Mouse (Mus musculus) kidney, postnatal 0 days (tissue): ENCODE measurements around the gene Srgn. TPM values are rescaled to one million over a fixed set of nuclear protein-coding genes. Genes with fewer than 3 reads are reported as not detected.

Experiments used
- ATAC-seq: fragments of 200-750 bp; cut with Nextera tagmentation; replicated peaks from 2 replicates; pipeline ENCODE4 v1.8.0; 2017; ENCODE audit warnings: low read depth, moderate number of reproducible peaks, moderate TSS enrichment, moderate library complexity; ENCODE audit not compliant: low FRiP score
- DNase-seq: peaks from one replicate; pipeline ENCODE4 v3.0.0-alpha.2; 2016; ENCODE audit warnings: low spot score
- H3K27ac ChIP-seq: fragments of 300-500 bp; sonication (generic); 2 replicates; pipeline ENCODE4 v1.5.1; 2014; ENCODE audit warnings: mild to moderate bottlenecking
- H3K27me3 ChIP-seq: fragments of 300-500 bp; sonication (generic); 2 replicates; pipeline ENCODE4 v1.6.1; 2014; ENCODE audit warnings: low read length, mixed read lengths; ENCODE audit not compliant: insufficient read depth
- H3K36me3 ChIP-seq: fragments of 300-500 bp; sonication (generic); 2 replicates; pipeline ENCODE4 v1.6.1; 2014; ENCODE audit warnings: low read length, mixed read lengths; ENCODE audit not compliant: insufficient read depth
- H3K4me1 ChIP-seq: fragments of 300-500 bp; sonication (generic); replicated peaks from 2 replicates; pipeline ENCODE4 v1.6.1; 2014; ENCODE audit warnings: antibody characterized with exemption, low read length, mixed read lengths; ENCODE audit not compliant: insufficient read depth
- H3K4me2 ChIP-seq: fragments of 300-500 bp; sonication (generic); 2 replicates; pipeline ENCODE4 v1.6.1; 2014; ENCODE audit warnings: mild to moderate bottlenecking, low read length, moderate library complexity, mixed read lengths
- H3K4me3 ChIP-seq: fragments of 300-500 bp; sonication (generic); replicated peaks from 2 replicates; pipeline ENCODE4 v1.5.1; 2014; ENCODE audit warnings: low read depth, low read length
- H3K9ac ChIP-seq: fragments of 300-500 bp; sonication (generic); 2 replicates; pipeline ENCODE4 v1.6.1; 2014; ENCODE audit warnings: low read depth, low read length
- H3K9me3 ChIP-seq: fragments of 300-500 bp; sonication (generic); replicated peaks from 2 replicates; pipeline ENCODE4 v1.6.1; 2016; ENCODE audit warnings: low read length, inconsistent platforms, mixed read lengths
- CTCF ChIP-seq: IDR thresholded peaks from 2 replicates; pipeline ENCODE4 v1.5.1; 2016; ENCODE audit warnings: antibody characterized with exemption, low read depth, mild to moderate bottlenecking, moderate library complexity
- WGBS: fragments of 180-500 bp; shearing (Covaris S2); extraction: QIAGEN DNeasy Blood & Tissue Kit; methylation state at CpG from one replicate; pipeline ENCODE4 v1.1.7; 2014; 5-methylcytosine and 5-hydroxymethylcytosine counted together
- polyA plus RNA-seq: library from polyadenylated mRNA; unstranded; fragments of >200 nt; fragmentation: Nextera tagmentation; extraction: Ambion mirVana; gene quantifications from 2 replicates; pipeline ENCODE4 v1.2.1, GENCODE M21; 2015

Srgn gene
- polyA plus RNA-seq, 1 experiment from 2014 or later: 45.1 TPM

GRCm38 (mm10) chr10:62544316-62544715 is 17.1 kb upstream of the Srgn start:
- Histone ChIP-seq H3K4me1 (no peaks in the 10 kb centered on the region), H3K4me3 (no peak overlapping the region), H3K27ac (no peak overlapping the region), H3K9ac (no peak overlapping the region), H3K4me2 (no peak overlapping the region), H3K27me3 (no peaks in the 10 kb centered on the region), H3K36me3 (no peaks in the 10 kb centered on the region), H3K9me3 (no peaks in the 10 kb centered on the region)
- no peak for TF ChIP-seq CTCF
- ATAC-seq (no peak), DNase-seq (no peak)
- 95% methylated on average over 4 of the region's 4 CpGs for WGBS

GRCm38 (mm10) chr10:62543399-62543808 is 16.2 kb upstream of the Srgn start:
- 81% methylated on average over 12 of the region's 12 CpGs for WGBS
- DNase-seq: no peak

GRCm38 (mm10) chr10:62542928-62543327 is 15.7 kb upstream of the Srgn start:
- no peak for ATAC-seq
- H3K4me2 ChIP-seq: no peak overlapping the region
- H3K9ac ChIP-seq: no peak overlapping the region
- no peak for TF ChIP-seq CTCF
- no peaks in the 10 kb centered on the region for H3K36me3 ChIP-seq
- 92% methylated on average over 8 of the region's 8 CpGs for WGBS
- H3K27me3 ChIP-seq: no peaks in the 10 kb centered on the region
- no peak overlapping the region for H3K4me3 ChIP-seq
- H3K4me1 ChIP-seq: no peaks in the 10 kb centered on the region
- no peak overlapping the region for H3K27ac ChIP-seq
- DNase-seq: no peak
- no peaks in the 10 kb centered on the region for H3K9me3 ChIP-seq

More at GRCm38 (mm10) chr10:62543399-62543808, 16.2 kb upstream of the Srgn start:
- Histone ChIP-seq H3K9ac (no peak overlapping the region), H3K9me3 (no peaks in the 10 kb centered on the region), H3K27ac (no peak overlapping the region), H3K4me3 (no peak overlapping the region), H3K36me3 (no peaks in the 10 kb centered on the region), H3K4me1 (no peaks in the 10 kb centered on the region), H3K27me3 (no peaks in the 10 kb centered on the region), H3K4me2 (no peak overlapping the region)
- no peak for ATAC-seq
- TF ChIP-seq CTCF: no peak

- no peak for ATAC-seq
- no peak for TF ChIP-seq CTCF
- H3K27ac ChIP-seq: no peak overlapping the region
- H3K27me3 ChIP-seq: no peaks in the 10 kb centered on the region
- H3K9me3 ChIP-seq: no peaks in the 10 kb centered on the region
- no peaks in the 10 kb centered on the region for H3K4me1 ChIP-seq
- H3K4me2 ChIP-seq: no peak overlapping the region
- 95% methylated on average over 9 of the region's 12 CpGs for WGBS
- H3K36me3 ChIP-seq: no peaks in the 10 kb centered on the region
- H3K9ac ChIP-seq: no peak overlapping the region
- no peak for DNase-seq
- no peak overlapping the region for H3K4me3 ChIP-seq
Measured at GRCm38 (mm10) chr10:62542507-62542906, 15.3 kb upstream of the Srgn start.

GRCm38 (mm10) chr10:62541499-62541898 is 14.2 kb upstream of the Srgn start:
- Histone ChIP-seq H3K9me3 (no peaks in the 10 kb centered on the region), H3K9ac (no peak overlapping the region), H3K4me3 (no peak overlapping the region), H3K27me3 (no peaks in the 10 kb centered on the region), H3K27ac (no peak overlapping the region), H3K4me1 (no peaks in the 10 kb centered on the region), H3K4me2 (no peak overlapping the region), H3K36me3 (no peaks in the 10 kb centered on the region)
- ATAC-seq (no peak), DNase-seq (no peak)
- WGBS: 95% methylated on average over 12 of the region's 12 CpGs
- TF ChIP-seq CTCF: no peak

- Histone ChIP-seq H3K27me3 (no peaks in the 10 kb centered on the region), H3K9me3 (no peaks in the 10 kb centered on the region), H3K4me2 (no peak overlapping the region), H3K9ac (no peak overlapping the region), H3K4me3 (no peak overlapping the region), H3K36me3 (no peaks in the 10 kb centered on the region), H3K4me1 (no peaks in the 10 kb centered on the region), H3K27ac (no peak overlapping the region)
- TF ChIP-seq CTCF: no peak
- ATAC-seq: no peak
- WGBS: 65% methylated on average over 3 of the region's 3 CpGs
- DNase-seq: no peak
Measured at GRCm38 (mm10) chr10:62540800-62541199, 13.5 kb upstream of the Srgn start.

- Histone ChIP-seq H3K27me3 (no peaks in the 10 kb centered on the region), H3K4me3 (no peak overlapping the region), H3K9me3 (no peaks in the 10 kb centered on the region), H3K27ac (no peak overlapping the region), H3K9ac (no peak overlapping the region), H3K4me2 (no peak overlapping the region), H3K36me3 (no peaks in the 10 kb centered on the region), H3K4me1 (no peaks in the 10 kb centered on the region)
- ATAC-seq (no peak), DNase-seq (no peak)
- WGBS: 74% methylated on average over 7 of the region's 7 CpGs
- TF ChIP-seq CTCF: no peak
Measured at GRCm38 (mm10) chr10:62534509-62534908, 7.3 kb upstream of the Srgn start.
